Mouse (Mus musculus): ENCODE results near the gene Ap4e1. TPM values are rescaled to one million over a fixed set of nuclear protein-coding genes. Genes with fewer than 3 reads are reported as not detected.
"Not testable (repeated sequence)": the region's sequence is repeated elsewhere in the genome, so short reads cannot be mapped to it uniquely, and the experiment has no call there.

Gene Ap4e1
- polyA plus RNA-seq, 2 experiments, result 2.4 to 4.2 TPM

GRCm38 (mm10) chr2:127074116-127074515, 65.6 kb downstream of the Ap4e1 start:
- Histone ChIP-seq H3K36me3 (replicated peaks; ENCODE audit: control insufficient read depth, insufficient read depth, low read depth) (no peaks in the 10 kb centered on the region), H3K9me3 (ENCODE audit: control insufficient read depth, low read length) (no peaks in the 10 kb centered on the region), H3K4me1 (replicated peaks; ENCODE audit: control insufficient read depth in 2 of 2, insufficient read depth in 2 of 2, low read length in 1 of 2) (peaks cover 0 to 6% of the 10 kb centered on the region in 2 experiments; a peak in 2 of 4 replicates), H3K9ac (replicated peaks) (no peak overlapping the region), H3K4me3 (ENCODE audit: insufficient read depth in 1 of 2, low read depth in 2 of 2, low read length in 2 of 2) (no peak overlapping the region), H3K4me2 (ENCODE audit: low read depth) (no peak overlapping the region), H3K27me3 (ENCODE audit: control insufficient read depth, insufficient read depth, low read length) (no peaks in the 10 kb centered on the region), H3K27ac (no peak overlapping the region)
- WGBS (ENCODE audit: insufficient replicate concordance), result 83% methylated on average over 2 of the region's 2 CpGs
- DNase-seq (ENCODE audit: low read depth in 3 of 3, low spot score in 3 of 3), result no peak
- TF ChIP-seq CTCF (IDR thresholded peaks at IDR 0.05; ENCODE audit: low read depth), result no peak
- TF ChIP-seq EP300 (IDR thresholded peaks at IDR 0.05; ENCODE audit: low read depth), result no peak
- ATAC-seq (ENCODE audit: insufficient read depth), result no peak

- Histone ChIP-seq H3K27me3 (ENCODE audit: control insufficient read depth, insufficient read depth, low read length) (no peaks in the 10 kb centered on the region), H3K9ac (replicated peaks) (no peak overlapping the region), H3K4me2 (ENCODE audit: low read depth) (no peak overlapping the region), H3K4me1 (replicated peaks; ENCODE audit: control insufficient read depth in 2 of 2, insufficient read depth in 2 of 2, low read length in 1 of 2) (peaks cover 16 to 17% of the 10 kb centered on the region in 2 experiments), H3K9me3 (ENCODE audit: control insufficient read depth, low read length) (no peaks in the 10 kb centered on the region), H3K27ac (no peak overlapping the region), H3K4me3 (ENCODE audit: insufficient read depth in 1 of 2, low read depth in 2 of 2, low read length in 2 of 2) (no peak overlapping the region), H3K36me3 (replicated peaks; ENCODE audit: control insufficient read depth, insufficient read depth, low read depth) (no peaks in the 10 kb centered on the region)
- TF ChIP-seq CTCF (IDR thresholded peaks at IDR 0.05; ENCODE audit: low read depth), result no peak
- TF ChIP-seq EP300 (IDR thresholded peaks at IDR 0.05; ENCODE audit: low read depth), result no peak
- ATAC-seq (ENCODE audit: insufficient read depth) (no peak), DNase-seq (ENCODE audit: low read depth in 3 of 3, low spot score in 3 of 3) (no peak)
- WGBS (ENCODE audit: insufficient replicate concordance), result 68% methylated on average over 9 of the region's 9 CpGs
Measured at GRCm38 (mm10) chr2:127077611-127078010, 69.1 kb downstream of the Ap4e1 start.

GRCm38 (mm10) chr2:127079066-127079465, 70.5 kb downstream of the Ap4e1 start:
- not testable (repeated sequence) for H3K4me2 ChIP-seq (ENCODE audit: low read depth); H3K36me3 ChIP-seq (replicated peaks; ENCODE audit: control insufficient read depth, insufficient read depth, low read depth); ATAC-seq (ENCODE audit: insufficient read depth); DNase-seq (ENCODE audit: low read depth in 3 of 3, low spot score in 3 of 3); H3K9me3 ChIP-seq (ENCODE audit: control insufficient read depth, low read length); H3K9ac ChIP-seq (replicated peaks); H3K27me3 ChIP-seq (ENCODE audit: control insufficient read depth, insufficient read depth, low read length); H3K4me3 ChIP-seq (ENCODE audit: insufficient read depth in 1 of 2, low read depth in 2 of 2, low read length in 2 of 2); H3K27ac ChIP-seq
- WGBS (ENCODE audit: insufficient replicate concordance), result 37% methylated on average over 2 of the region's 2 CpGs
- H3K4me1 ChIP-seq (replicated peaks; ENCODE audit: control insufficient read depth in 2 of 2, insufficient read depth in 2 of 2, low read length in 1 of 2), result peaks cover 16 to 17% of the 10 kb centered on the region in 2 experiments

GRCm38 (mm10) chr2:127079881-127080590, 71.5 kb downstream of the Ap4e1 start:
- peak; percentile 48 for ATAC-seq (ENCODE audit: insufficient read depth)
- 59% methylated on average over 11 of the region's 11 CpGs for WGBS (ENCODE audit: insufficient replicate concordance)
- no peak for TF ChIP-seq CTCF (IDR thresholded peaks at IDR 0.05; ENCODE audit: low read depth)
- no peak for TF ChIP-seq EP300 (IDR thresholded peaks at IDR 0.05; ENCODE audit: low read depth)
- Histone ChIP-seq H3K27me3 (ENCODE audit: control insufficient read depth, insufficient read depth, low read length) (no peaks in the 10 kb centered on the region), H3K4me1 (replicated peaks; ENCODE audit: control insufficient read depth in 2 of 2, insufficient read depth in 2 of 2, low read length in 1 of 2) (peaks cover 16 to 17% of the 10 kb centered on the region in 2 experiments), H3K4me2 (ENCODE audit: low read depth) (peak overlapping the region; percentile 52), H3K9me3 (ENCODE audit: control insufficient read depth, low read length) (no peaks in the 10 kb centered on the region), H3K27ac (peak overlapping the region; percentile 52), H3K9ac (replicated peaks) (peak overlapping the region; percentile 13; the same call in 1 of the 2 replicates), H3K4me3 (ENCODE audit: insufficient read depth in 1 of 2, low read depth in 2 of 2, low read length in 2 of 2) (no peak overlapping the region), H3K36me3 (replicated peaks; ENCODE audit: control insufficient read depth, insufficient read depth, low read depth) (no peaks in the 10 kb centered on the region)
- no peak for DNase-seq (ENCODE audit: low read depth in 3 of 3, low spot score in 3 of 3)

- Histone ChIP-seq H3K4me2 (ENCODE audit: low read depth) (peak overlapping the region; percentile 52), H3K36me3 (replicated peaks; ENCODE audit: control insufficient read depth, insufficient read depth, low read depth) (no peaks in the 10 kb centered on the region), H3K27ac (peak overlapping the region; percentile 52), H3K9ac (replicated peaks) (no peak overlapping the region; the same call in 1 of the 2 replicates), H3K4me3 (ENCODE audit: insufficient read depth in 1 of 2, low read depth in 2 of 2, low read length in 2 of 2) (no peak overlapping the region), H3K9me3 (ENCODE audit: control insufficient read depth, low read length) (no peaks in the 10 kb centered on the region), H3K4me1 (replicated peaks; ENCODE audit: control insufficient read depth in 2 of 2, insufficient read depth in 2 of 2, low read length in 1 of 2) (peaks cover 16 to 17% of the 10 kb centered on the region in 2 experiments), H3K27me3 (ENCODE audit: control insufficient read depth, insufficient read depth, low read length) (no peaks in the 10 kb centered on the region)
- WGBS (ENCODE audit: insufficient replicate concordance), result 46% methylated on average over 11 of the region's 11 CpGs
- ATAC-seq (ENCODE audit: insufficient read depth), result peak; percentile 93
- TF ChIP-seq EP300 (IDR thresholded peaks at IDR 0.05; ENCODE audit: low read depth), result peak; percentile 68
- no peak for TF ChIP-seq CTCF (IDR thresholded peaks at IDR 0.05; ENCODE audit: low read depth)
- peak; percentile 49 to 51 (median 50) for DNase-seq (ENCODE audit: low read depth in 3 of 3, low spot score in 3 of 3)
Measured at GRCm38 (mm10) chr2:127080591-127081218, 72.2 kb downstream of the Ap4e1 start.

Measured in liver, embryonic 14.5 days (tissue).